Mouse (Mus musculus) CH12.LX (cell line): Measurements from ENCODE around the gene Atp6ap1l. TPM values are rescaled to one million over a fixed set of nuclear protein-coding genes. Genes with fewer than 3 reads are reported as not detected.

ENCODE experiments used
- DNase-seq: peaks from one replicate; pipeline ENCODE4 v3.0.0-alpha.2; 2013; ENCODE audit errors: extremely low read depth
- H3K27ac ChIP-seq: 2 replicates; pipeline ENCODE4 v1.5.1; 2012; ENCODE audit warnings: low read depth, mild to moderate bottlenecking, control low read depth, moderate library complexity; ENCODE audit not compliant: insufficient read depth
- H3K27me3 ChIP-seq: replicated peaks from 2 replicates; pipeline ENCODE3; 2012; ENCODE audit warnings: inconsistent platforms
- H3K36me3 ChIP-seq, 2 experiments: replicated peaks in 1 of 2; 2 replicates each; pipeline versions ENCODE3 to v1.6.1; 2012; ENCODE audit warnings: inconsistent platforms in 1 of 2, low read length in 1 of 2, mild to moderate bottlenecking in 1 of 2, mixed read lengths in 1 of 2, moderate library complexity in 1 of 2; ENCODE audit not compliant: control insufficient read depth in 1 of 2, insufficient read depth in 1 of 2
- H3K4me1 ChIP-seq, 2 experiments: 2 replicates each; pipeline ENCODE4 v1.6.1; 2012; ENCODE audit warnings: inconsistent platforms in 1 of 2, moderate library complexity in 1 of 2; ENCODE audit not compliant: insufficient read depth in 2 of 2, control insufficient read depth in 1 of 2
- H3K4me2 ChIP-seq: 2 replicates; pipeline ENCODE4 v1.6.1; 2012; ENCODE audit warnings: low read depth, mild to moderate bottlenecking, control low read depth; ENCODE audit not compliant: poor library complexity, insufficient read depth, severe bottlenecking
- H3K4me3 ChIP-seq, 3 experiments: fragments of 150-350 bp in 1 of 3; sonication (generic) in 1 of 3; replicated peaks in 1 of 3; 2 replicates each; pipeline versions ENCODE3 to v1.5.1; 2011 to 2012; ENCODE audit warnings: low read depth in 2 of 3, low read length in 2 of 3, mild to moderate bottlenecking in 2 of 3, moderate library complexity in 2 of 3, control low read depth in 1 of 3, improper control_type of control experiment in 1 of 3, inconsistent platforms in 1 of 3, mixed read lengths in 1 of 3; ENCODE audit not compliant: poor library complexity in 1 of 3
- H3K79me2 ChIP-seq: replicated peaks from 2 replicates; pipeline ENCODE4 v1.6.1; 2012; ENCODE audit warnings: mild to moderate bottlenecking, moderate library complexity; ENCODE audit not compliant: control insufficient read depth, poor library complexity, insufficient read depth, severe bottlenecking; ENCODE audit errors: extremely low read depth
- H3K9ac ChIP-seq: 2 replicates; pipeline ENCODE4 v1.6.1; 2012; ENCODE audit warnings: low read depth, mild to moderate bottlenecking, control low read depth, moderate library complexity; ENCODE audit not compliant: insufficient read depth
- H3K9me3 ChIP-seq: replicated peaks from 2 replicates; pipeline ENCODE3; 2012; ENCODE audit warnings: low read length, inconsistent platforms, mixed read lengths
- CHD1 ChIP-seq: IDR thresholded peaks from 2 replicates; pipeline ENCODE4 v1.6.1; 2012; ENCODE audit warnings: low read depth, low read length, improper control_type of control experiment, inconsistent platforms
- CHD2 ChIP-seq: IDR thresholded peaks from 2 replicates; pipeline ENCODE4 v1.6.1; 2011; ENCODE audit warnings: low read length, improper control_type of control experiment
- NRF1 ChIP-seq: IDR thresholded peaks from 2 replicates; pipeline ENCODE4 v1.6.1; 2014; ENCODE audit warnings: low read depth, mild to moderate bottlenecking, inconsistent platforms, low read length, improper control_type of control experiment, moderate library complexity
- POLR2AphosphoS2 ChIP-seq: IDR thresholded peaks from 2 replicates; pipeline ENCODE4 v1.6.1; 2011; ENCODE audit warnings: low read depth, low read length, improper control_type of control experiment
- RAD21 ChIP-seq: IDR thresholded peaks from 2 replicates; pipeline ENCODE4 v1.6.1; 2011; ENCODE audit warnings: low read depth, mild to moderate bottlenecking, low read length, improper control_type of control experiment, moderate library complexity
- TCF12 ChIP-seq: IDR thresholded peaks from 2 replicates; pipeline ENCODE4 v1.6.1; 2014; ENCODE audit warnings: low read depth, mild to moderate bottlenecking, inconsistent platforms, low read length, improper control_type of control experiment
- USF1 ChIP-seq: IDR thresholded peaks from 2 replicates; pipeline ENCODE4 v1.6.1; 2014; ENCODE audit warnings: low read depth, mild to moderate bottlenecking, inconsistent platforms, low read length, improper control_type of control experiment
- dilution Hi-C: fragments of 300-500 bp; cut with MboI; formaldehyde crosslinking; loops from 2 replicates; pipeline ENCODE4 v1.14.3; 2020; ENCODE audit warnings: low sequenced_read_pairs; ENCODE audit not compliant: extremely low pct_unique_long_range_greater_than_20kb, extremely low pct_ligation_motif_present
- in situ Hi-C: fragments of 300-500 bp; cut with MboI; formaldehyde crosslinking; loops from 3 replicates; pipeline ENCODE4 v1.14.3; 2019; ENCODE audit warnings: low sequenced_read_pairs, low pct_ligation_motif_present, low pct_unique_long_range_greater_than_20kb, mixed read lengths
- polyA plus RNA-seq: library from polyadenylated mRNA; unstranded; fragments of >175 nt; gene quantifications from 2 replicates; pipeline ENCODE4 v1.2.1, GENCODE M21; 2012; ENCODE audit warnings: low read depth; ENCODE audit not compliant: insufficient read length
- total RNA-seq, 2 experiments: library from RNA; depleted of rRNA; stranded (reverse); fragments of 300-350 nt in 1 of 2; fragments of >200 nt in 1 of 2; gene quantifications; 2 replicates each; pipeline ENCODE4 v1.2.3; 2012 to 2014

Atp6ap1l gene
- total and polyA plus RNA-seq, 3 experiments: not detected

DNA sequence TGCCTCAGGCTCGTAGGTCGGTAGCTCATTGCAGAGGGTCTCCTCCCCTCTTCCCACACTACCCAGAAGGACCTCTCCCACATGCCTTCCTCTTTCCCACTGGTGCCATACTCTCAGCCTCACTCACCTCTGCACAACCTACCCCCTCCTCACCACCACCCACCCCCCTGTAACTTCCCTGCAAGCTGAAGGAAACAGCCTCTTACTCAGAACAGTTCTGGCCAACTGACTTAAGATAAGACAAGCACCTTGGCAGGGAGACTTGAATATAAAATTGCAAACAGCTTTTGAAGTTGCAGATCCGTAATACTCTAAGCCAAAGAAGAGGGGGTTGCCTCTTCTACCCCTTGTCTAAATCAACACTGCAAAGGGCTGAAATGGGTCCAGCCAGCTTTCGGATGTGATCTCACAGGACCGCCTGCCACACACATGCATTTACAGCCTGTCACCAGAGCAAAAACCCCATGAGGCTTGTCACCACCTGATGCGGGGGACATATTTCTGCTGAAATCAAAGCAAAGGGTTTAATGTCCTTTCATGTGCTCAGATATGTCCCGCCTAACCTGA is 71.4 kb downstream of the Atp6ap1l start:
- Histone ChIP-seq H3K9me3 (no peaks in the 10 kb centered on the region), H3K27ac (no peak overlapping the region), H3K79me2 (no peaks in the 10 kb centered on the region), H3K4me2 (no peak overlapping the region), H3K4me1 (0 out of 4 replicates have a peak, but pooled peaks cover 0 to 3% of the 10 kb centered on the region in 2 experiments), H3K9ac (no peak overlapping the region), H3K27me3 (no peaks in the 10 kb centered on the region), H3K4me3 (no peak overlapping the region), H3K36me3 (no peaks in the 10 kb centered on the region)
- in situ Hi-C loops: loop anchor here (25.0 kb wide), 1 partner anchor 1146 kb away; no protein-coding TSS in a partner anchor
- TF ChIP-seq CHD1: no peak
- TF ChIP-seq CHD2: no peak
- no peak for TF ChIP-seq NRF1
- TF ChIP-seq USF1: no peak
- TF ChIP-seq TCF12: no peak
- TF ChIP-seq RAD21: no peak
- no peak for TF ChIP-seq POLR2AphosphoS2
- no peak for DNase-seq
- dilution Hi-C loops: no loop called here

Other genes starting within 250 kb of the Atp6ap1l start
- gene Rps23, start 17.6 kb upstream of the Atp6ap1l start, total RNA-seq (2012; rRNA removed): 1,970 and 2,180 TPM in 2 replicates
- 2,005 and 2,193 TPM in 2 replicates for gene Rps23, start 17.6 kb upstream of the Atp6ap1l start, total RNA-seq (2014; rRNA removed)
- 913 and 1,042 TPM in 2 replicates for gene Rps23, start 17.6 kb upstream of the Atp6ap1l start, polyA plus RNA-seq